Mouse (Mus musculus): ENCODE measurements at regions not wholly inside any gene's neighbourhood (a gene's known extent, or its start where the extent isn't known, plus 50 kb on each side); places are given as distances from the start of the nearest gene placed in this dataset.

- Histone ChIP-seq H3K27me3 (ENCODE audit: control insufficient read depth, insufficient read depth, low read length) (no peaks in the 10 kb centered on the region), H3K27ac (ENCODE audit: low read length) (no peak overlapping the region), H3K4me1 (ENCODE audit: control insufficient read depth, insufficient read depth, low read length) (peaks cover 5% of the 10 kb centered on the region), H3K4me3 (ENCODE audit: low read length) (no peak overlapping the region), H3K4me2 (ENCODE audit: low read depth, low read length) (no peak overlapping the region), H3K9me3 (replicated peaks; ENCODE audit: control insufficient read depth, low read length) (no peaks in the 10 kb centered on the region), H3K36me3 (ENCODE audit: control insufficient read depth, insufficient read depth) (no peaks in the 10 kb centered on the region), H3K9ac (ENCODE audit: low read length) (no peak overlapping the region)
- no peak for ATAC-seq (replicated peaks; ENCODE audit: extremely low read depth, insufficient read depth, low FRiP score)
- 31% methylated on average over 10 of the region's 10 CpGs for WGBS
These were observed 55.1 kb upstream of the Sfrp2 start for GRCm38 (mm10) chr3:83710995-83711541.

DNA sequence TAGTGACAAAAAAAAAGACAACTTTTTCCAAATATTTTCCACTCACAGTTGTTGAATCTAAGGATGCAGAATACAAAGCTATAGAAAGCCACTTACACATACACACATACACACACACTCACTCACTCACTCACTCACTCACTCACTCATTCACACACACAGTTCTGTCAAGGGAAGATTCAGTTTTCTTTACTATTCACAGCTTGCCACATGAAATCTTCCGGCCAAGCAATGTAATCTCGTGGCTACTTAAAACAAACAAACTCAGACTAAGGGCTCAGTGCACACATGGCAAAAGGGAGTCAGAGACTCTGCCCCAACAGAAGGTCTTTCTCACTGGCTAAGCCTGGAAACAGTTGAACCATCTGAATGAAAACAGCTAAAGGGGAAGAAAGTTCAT is 53.8 kb upstream of the Sfrp2 start:
- Histone ChIP-seq H3K27ac (ENCODE audit: low read length) (no peak overlapping the region), H3K4me3 (ENCODE audit: low read length) (no peak overlapping the region), H3K4me1 (ENCODE audit: control insufficient read depth, insufficient read depth, low read length) (peaks cover 5% of the 10 kb centered on the region), H3K27me3 (ENCODE audit: control insufficient read depth, insufficient read depth, low read length) (no peaks in the 10 kb centered on the region), H3K9ac (ENCODE audit: low read length) (no peak overlapping the region), H3K9me3 (replicated peaks; ENCODE audit: control insufficient read depth, low read length) (no peaks in the 10 kb centered on the region), H3K4me2 (ENCODE audit: low read depth, low read length) (no peak overlapping the region), H3K36me3 (ENCODE audit: control insufficient read depth, insufficient read depth) (no peaks in the 10 kb centered on the region)
- ATAC-seq (replicated peaks; ENCODE audit: extremely low read depth, insufficient read depth, low FRiP score): no peak
- 67% methylated on average over 2 of the region's 2 CpGs for WGBS

DNA sequence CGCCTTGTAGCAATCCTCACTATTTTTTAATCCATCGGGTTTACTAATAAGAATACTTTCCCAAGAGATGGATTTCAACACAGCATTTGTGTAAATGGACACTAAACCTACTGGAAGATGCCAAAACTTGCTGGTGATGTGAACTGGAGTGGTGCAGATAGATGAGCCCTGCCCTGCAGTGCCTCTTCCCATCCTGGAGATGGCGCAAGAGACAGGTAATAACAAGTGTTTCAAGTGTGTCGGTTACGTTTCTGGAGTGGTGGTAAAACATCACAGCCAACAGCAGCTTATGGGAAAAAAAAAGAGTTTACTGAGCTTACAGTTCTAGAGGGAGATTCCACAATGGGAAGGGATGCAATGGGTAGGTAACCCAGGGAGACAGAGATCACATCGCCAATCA is 51.5 kb upstream of the Sfrp2 start:
- H3K27me3 ChIP-seq (ENCODE audit: control insufficient read depth, insufficient read depth, low read length): no peaks in the 10 kb centered on the region
- WGBS: 54% methylated on average over 6 of the region's 6 CpGs

More for the DNA sequence above, 51.5 kb upstream of the Sfrp2 start:
- H3K4me1 ChIP-seq (ENCODE audit: control insufficient read depth, insufficient read depth, low read length): peaks cover 5% of the 10 kb centered on the region
- no peak overlapping the region for H3K4me2 ChIP-seq (ENCODE audit: low read depth, low read length)
- no peaks in the 10 kb centered on the region for H3K9me3 ChIP-seq (replicated peaks; ENCODE audit: control insufficient read depth, low read length)
- no peak overlapping the region for H3K27ac ChIP-seq (ENCODE audit: low read length)
- no peak for ATAC-seq (replicated peaks; ENCODE audit: extremely low read depth, insufficient read depth, low FRiP score)
- H3K36me3 ChIP-seq (ENCODE audit: control insufficient read depth, insufficient read depth): no peaks in the 10 kb centered on the region
- no peak overlapping the region for H3K9ac ChIP-seq (ENCODE audit: low read length)
- no peak overlapping the region for H3K4me3 ChIP-seq (ENCODE audit: low read length)
